Mouse (Mus musculus) neutrophil, adult 83 days (primary cell): ENCODE results near the gene Fcrlb. TPM values are rescaled to one million over a fixed set of nuclear protein-coding genes. Genes with fewer than 3 reads are reported as not detected.

ENCODE experiments used
- total RNA-seq, 2 experiments: library from RNA; stranded (reverse); gene quantifications; one replicate each; pipeline ENCODE4 v1.2.4; 2023

Fcrlb gene
- not detected for total RNA-seq

DNA sequence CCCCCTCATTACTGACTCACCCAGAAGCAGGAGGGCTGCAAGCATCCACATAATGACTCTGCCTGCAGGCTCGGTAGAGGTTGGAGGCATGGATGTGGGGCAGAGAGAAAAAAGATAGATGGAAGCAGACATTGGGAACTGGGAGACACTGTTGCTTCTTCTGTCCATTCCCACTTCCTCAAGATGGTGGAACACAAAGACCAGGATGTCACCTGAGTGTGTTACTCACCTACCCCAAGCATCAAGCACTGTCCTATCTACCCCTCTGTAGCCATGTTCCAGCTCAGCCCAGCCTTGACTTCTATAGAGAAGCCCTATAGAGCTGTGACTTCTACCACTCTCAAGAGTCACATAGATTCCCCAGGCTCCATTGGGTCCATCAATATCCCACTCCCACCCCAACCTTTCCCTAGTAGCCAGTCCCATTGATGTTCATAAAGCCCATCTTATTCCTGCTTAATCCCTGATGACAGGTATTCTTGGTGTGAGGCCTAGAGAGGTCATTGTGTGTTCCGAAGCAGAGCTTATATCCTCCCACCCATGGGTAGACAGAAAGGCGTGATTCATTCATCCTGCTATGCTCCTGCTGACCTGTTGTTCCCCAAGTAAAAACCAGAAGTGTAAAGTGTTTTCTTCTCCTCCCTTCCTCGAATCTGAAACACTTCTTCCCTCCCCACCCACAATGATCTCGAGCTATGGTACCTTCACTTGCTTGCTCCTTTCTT, at the start of gene Fcrlb:
Gene Fcrlb (minus strand): TSS at position 51 of the 725 bp plus-strand sequence.

GRCm38 (mm10) chr1:170927378-170927777, 14.6 kb upstream of the Fcrlb start, which contains the start of gene Fcrla:
Fcrla (minus strand) TSS chr1:170927583.

DNA sequence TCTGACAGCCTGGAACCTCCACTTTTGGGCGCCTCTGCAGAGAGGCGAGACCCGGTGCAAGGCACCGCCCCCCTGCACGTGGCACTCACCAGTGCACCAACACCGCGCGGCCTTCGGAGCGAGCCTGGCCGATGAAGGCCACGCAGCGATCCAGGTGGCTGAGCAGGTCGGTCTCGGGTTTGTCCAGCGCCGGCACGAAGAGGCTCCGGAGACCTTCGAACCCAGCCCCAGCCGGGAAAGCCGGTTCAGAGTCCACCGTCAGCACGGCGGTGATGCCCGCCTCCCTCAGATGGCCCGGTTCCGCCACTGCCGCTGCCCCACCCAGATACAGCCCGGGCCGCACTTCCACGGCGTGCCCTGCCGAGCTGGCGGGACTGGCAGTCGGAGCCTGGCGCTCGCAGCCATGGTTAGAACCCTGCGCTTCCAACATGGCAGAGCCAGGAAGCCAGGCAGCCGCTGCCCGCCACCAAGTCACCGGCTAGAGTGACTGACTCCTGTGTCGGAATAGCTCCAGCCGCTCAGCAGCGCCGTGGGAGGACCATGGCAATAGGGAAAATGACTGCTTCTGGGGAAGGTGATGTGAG, 27.7 kb downstream of the Fcrlb start, which contains the start of the genes Gm26620 and Dusp12:
Gene Gm26620 (plus strand): TSS at position 88 of the 584 bp plus-strand sequence.
Gene Dusp12 (minus strand): TSS at position 563 of the 584 bp plus-strand sequence.

GRCm38 (mm10) chr1:170867691-170868105, 45.0 kb downstream of the Fcrlb start, which contains the start of gene Atf6:
Atf6 (minus strand) TSS chr1:170867771.

Other genes with a start within 250 kb of the Fcrlb start
- 10 to 100 TPM; 20.0 to 23.1 TPM for gene Atf6, start 45.2 kb downstream of the Fcrlb start, total RNA-seq
- gene Gm26620, start 27.9 kb downstream of the Fcrlb start, total RNA-seq = not detected
- gene Dusp12, start 27.4 kb downstream of the Fcrlb start, total RNA-seq = 1 to 10 TPM; 4.4 to 8.2 TPM
- gene Fcrla, start 14.6 kb upstream of the Fcrlb start, total RNA-seq = 1 to 10 TPM; 2.5 to 3.7 TPM
- 100 to 1,000 TPM in 1 of 2 experiments, 10 to 100 TPM in 1; 92.8 to 105 TPM for gene Fcgr2b, start 63.6 kb upstream of the Fcrlb start, total RNA-seq
- 10 to 100 TPM; 69.2 to 69.8 TPM for gene Fcgr4, start 106.0 kb upstream of the Fcrlb start, total RNA-seq
- gene Fcgr3, start 152.0 kb upstream of the Fcrlb start, total RNA-seq = 100 to 1,000 TPM; 397 to 420 TPM
- gene Cfap126, start 201.0 kb upstream of the Fcrlb start, total RNA-seq = under 1 TPM in 1 of 2 experiments, not detected in 1; 0.48 TPM
- 10 to 100 TPM; 90.5 to 99.9 TPM for gene Sdhc, start 237.7 kb upstream of the Fcrlb start, total RNA-seq
- not detected for gene Mpz, start 237.8 kb upstream of the Fcrlb start, total RNA-seq